Mouse (Mus musculus) adrenal gland (tissue): ENCODE results near the gene Myzap.

Experiments used
- intact Hi-C: fragments of 180-260 bp; cut with DNase I; formaldehyde crosslinking; loops from one replicate; pipeline ENCODE4 v1.15.1; 2025

Gene Myzap

DNA sequence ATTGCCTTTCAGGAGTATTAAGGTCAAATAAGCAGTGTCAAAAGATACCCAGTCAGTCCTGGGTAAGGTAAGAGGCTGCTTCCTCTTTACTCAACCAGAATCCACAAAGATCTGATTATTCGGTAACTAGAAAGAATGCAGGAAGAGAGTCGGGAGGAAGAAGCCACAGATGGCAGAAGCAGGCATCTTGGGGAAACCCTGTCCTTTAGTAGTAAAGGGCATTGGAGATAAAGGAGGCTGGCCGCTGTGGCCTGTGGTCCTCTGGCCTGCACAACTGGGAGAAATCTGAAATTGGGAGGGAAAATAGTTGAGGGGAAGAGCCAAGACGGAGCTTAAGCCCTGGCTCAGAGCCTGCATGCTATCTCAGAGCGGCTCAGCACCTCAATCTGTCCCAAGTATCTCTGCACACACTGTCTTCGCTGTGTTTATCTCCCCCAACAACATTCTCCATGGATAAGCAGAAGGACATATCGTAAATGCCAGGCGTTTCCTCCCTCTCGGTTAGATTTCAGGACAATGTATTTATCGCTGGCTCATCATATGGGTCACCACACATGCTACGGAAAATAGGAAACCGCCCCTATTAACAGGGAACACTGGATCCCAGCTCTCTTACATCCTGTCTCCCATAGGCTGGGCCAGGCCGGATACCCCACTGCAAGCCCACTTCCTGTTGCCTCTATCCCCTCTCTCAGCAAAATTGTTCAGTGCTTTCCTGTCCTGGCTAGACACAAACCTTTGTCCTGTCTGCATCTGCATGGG is 14.3 kb upstream of the Myzap start:
- intact Hi-C loops = no loop called here

GRCm38 (mm10) chr9:71604914-71605635 is 12.9 kb upstream of the Myzap start:
- intact Hi-C loops = no loop called here

- intact Hi-C loops = no loop called here
Measured at GRCm38 (mm10) chr9:71599861-71600260, 7.7 kb upstream of the Myzap start.

DNA sequence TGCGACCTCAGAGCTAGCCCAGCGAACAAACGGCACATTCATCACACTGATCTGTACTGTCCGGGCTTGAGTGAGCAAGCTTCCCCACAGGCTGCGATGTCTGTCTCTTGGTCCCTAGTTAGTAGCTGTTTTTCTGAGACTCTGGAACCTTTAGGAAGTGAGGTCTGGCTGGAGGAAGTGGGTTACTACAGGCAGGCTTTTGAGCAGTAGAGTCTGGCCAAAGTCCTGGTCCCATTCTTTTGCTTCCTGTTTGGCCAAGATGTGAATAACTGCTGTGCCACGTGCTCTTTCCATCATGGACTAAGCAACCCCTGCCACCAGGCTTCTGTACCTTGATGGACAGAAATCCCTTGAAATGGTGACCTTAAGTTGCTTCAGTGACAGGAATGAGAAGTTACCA is 4.7 kb upstream of the Myzap start:
- intact Hi-C loops = no loop called here

GRCm38 (mm10) chr9:71592577-71593285 is 571 bp upstream of the Myzap start:
- intact Hi-C loops = no loop called here

GRCm38 (mm10) chr9:71591106-71591505 is 1.1 kb downstream of the Myzap start:
- intact Hi-C loops = no loop called here

DNA sequence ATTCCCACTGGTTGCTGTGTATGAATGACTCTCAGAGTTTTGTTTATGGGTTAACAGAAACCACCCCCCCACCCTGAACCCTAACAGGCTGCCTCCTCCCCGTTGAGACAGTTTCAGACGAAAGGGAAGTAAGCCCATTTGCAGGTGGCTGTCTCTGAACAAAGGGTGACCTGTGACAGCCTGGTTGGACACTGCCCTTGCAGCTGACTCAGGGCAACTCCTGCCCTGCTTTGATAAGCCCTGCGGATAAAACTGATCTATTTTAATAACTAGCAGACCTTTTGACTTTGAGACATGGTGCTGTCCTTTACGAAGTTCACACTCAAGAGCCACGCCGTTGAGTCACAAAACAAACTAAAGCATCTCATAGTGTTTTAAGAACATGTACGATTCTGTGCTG is 2.4 kb downstream of the Myzap start:
- intact Hi-C loops = loop anchor here (5.0 kb wide), 1 partner anchor 37 kb away; no protein-coding TSS in a partner anchor

DNA sequence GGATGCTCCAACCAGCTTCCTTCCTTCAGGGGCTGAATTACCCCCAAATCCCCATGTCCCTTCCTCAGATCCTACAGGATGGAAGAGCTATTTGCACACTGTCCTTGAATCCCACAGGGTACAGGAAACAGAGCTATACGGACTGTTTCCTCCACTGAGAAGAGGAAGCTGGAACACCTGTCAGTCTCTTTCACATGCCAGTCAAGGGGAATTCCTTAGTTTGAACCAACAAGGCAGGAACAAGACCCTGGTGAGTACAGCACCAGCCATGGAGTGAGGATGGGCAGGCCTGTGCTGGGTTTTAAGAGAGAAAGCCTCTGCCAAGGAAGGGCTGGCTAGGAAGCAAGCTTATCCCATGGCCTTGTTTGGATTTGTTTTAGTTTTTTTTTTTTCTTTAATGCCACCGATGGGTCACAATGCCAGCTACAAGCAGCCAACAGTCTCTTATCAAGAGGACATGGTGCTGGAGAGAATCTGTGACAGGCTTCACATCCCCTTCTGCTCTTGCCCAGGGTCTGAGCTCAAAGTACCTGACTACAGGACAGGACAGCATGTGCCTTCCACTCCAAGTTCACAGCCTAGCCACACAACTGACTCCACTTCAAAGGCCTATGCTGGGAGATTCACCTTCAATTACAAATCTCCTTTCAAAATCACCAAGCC is 3.1 kb downstream of the Myzap start:
- intact Hi-C loops = loop anchor here (5.0 kb wide), 1 partner anchor 37 kb away; no protein-coding TSS in a partner anchor

DNA sequence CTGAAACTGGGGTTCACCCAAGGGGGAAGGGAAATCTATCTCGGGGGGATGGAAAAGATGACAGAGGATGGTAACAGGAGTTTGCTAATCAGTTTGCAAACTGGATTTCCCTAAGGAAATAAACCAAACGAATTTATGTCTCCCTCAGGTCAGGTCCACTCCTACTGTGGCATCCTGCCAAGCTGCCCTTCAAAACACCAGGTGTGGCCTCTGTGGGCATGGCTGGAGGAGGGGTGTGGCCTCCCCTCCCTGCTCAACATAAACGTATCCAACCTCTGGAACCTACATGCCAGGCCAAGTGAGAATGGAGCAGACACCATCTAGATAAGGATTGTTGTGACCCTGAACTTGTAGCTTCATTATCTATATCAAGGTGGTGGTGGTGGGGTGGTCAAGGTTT is 5.8 kb downstream of the Myzap start:
- intact Hi-C loops = loop anchor here (5.0 kb wide), 1 partner anchor 34 kb away; no protein-coding TSS in a partner anchor

- intact Hi-C loops = no loop called here
Measured at GRCm38 (mm10) chr9:71582771-71583170, 9.4 kb downstream of the Myzap start.

- intact Hi-C loops = no loop called here
Measured at GRCm38 (mm10) chr9:71578896-71579564, 13.1 kb downstream of the Myzap start.

GRCm38 (mm10) chr9:71574440-71574839 is 17.7 kb downstream of the Myzap start:
- intact Hi-C loops = no loop called here

DNA sequence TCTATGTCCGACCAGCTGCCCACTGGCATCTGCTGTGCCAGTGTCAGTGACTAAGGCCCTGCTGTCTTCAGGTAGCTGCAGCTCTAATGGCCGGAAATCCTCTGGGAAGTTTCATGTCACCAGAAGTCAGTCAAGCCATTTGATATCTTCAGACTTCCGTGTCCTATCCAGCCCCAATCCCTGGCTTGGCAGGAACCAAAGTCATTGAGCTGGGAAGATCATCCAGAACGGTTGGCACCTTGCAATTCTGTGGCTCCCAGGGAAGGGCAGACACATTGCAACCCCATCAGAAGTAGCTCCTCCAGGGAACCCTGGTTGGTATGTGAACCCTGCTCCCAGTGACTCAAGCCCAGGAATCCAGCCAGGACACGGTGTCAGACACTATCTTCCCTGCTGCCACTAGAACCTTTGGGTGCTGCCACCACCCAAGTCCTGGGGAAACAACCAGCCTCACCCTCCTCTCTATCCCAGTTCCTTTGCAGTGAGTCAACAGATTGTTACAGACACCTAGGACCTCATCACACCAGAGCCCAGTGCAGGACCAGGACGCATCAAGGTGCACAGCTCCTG is 18.3 kb downstream of the Myzap start:
- intact Hi-C loops = no loop called here

- intact Hi-C loops = no loop called here
Measured at GRCm38 (mm10) chr9:71571150-71571633, 21.0 kb downstream of the Myzap start.

DNA sequence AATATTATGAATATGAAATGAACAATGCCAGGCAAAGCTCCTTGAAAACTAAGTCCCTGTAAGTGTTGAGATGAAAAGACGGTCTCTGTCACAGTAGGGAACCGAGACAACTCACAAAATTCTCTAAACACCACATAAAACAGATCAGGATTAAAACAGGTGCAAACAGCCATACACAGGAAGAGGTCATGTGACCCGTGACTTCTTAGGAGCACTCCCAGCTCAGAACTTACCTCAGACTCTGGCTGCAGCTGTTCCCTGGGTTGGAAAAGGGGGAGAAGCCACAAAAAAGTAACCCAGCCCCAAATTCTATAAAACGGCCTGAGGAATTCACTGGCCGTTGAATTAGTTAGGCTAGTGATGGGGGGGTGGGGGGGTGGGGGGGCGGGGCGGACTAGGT is 22.0 kb downstream of the Myzap start:
- intact Hi-C loops = no loop called here

- intact Hi-C loops = no loop called here
Measured at GRCm38 (mm10) chr9:71568323-71568942, 23.7 kb downstream of the Myzap start.

DNA sequence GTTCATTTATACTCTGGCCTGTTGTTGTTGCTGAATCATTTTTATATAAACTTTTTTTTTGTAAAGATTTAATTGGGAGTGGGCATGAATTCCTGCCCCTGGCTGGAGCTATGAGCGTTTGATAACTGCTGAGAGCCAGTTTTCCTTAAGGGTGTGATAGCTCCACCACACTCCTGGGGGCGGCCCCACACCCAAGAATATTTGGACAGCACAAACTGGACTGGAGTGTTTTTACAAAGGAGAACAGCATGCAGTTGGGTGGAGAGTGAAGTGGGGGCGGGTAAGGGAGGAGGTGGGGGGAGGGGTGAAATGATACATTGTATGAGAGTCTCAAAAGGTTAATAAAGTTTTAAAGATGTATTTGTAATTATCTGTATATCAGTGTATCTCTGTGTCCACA is 24.8 kb downstream of the Myzap start:
- intact Hi-C loops = no loop called here

GRCm38 (mm10) chr9:71566763-71567162 is 25.4 kb downstream of the Myzap start:
- intact Hi-C loops = no loop called here

DNA sequence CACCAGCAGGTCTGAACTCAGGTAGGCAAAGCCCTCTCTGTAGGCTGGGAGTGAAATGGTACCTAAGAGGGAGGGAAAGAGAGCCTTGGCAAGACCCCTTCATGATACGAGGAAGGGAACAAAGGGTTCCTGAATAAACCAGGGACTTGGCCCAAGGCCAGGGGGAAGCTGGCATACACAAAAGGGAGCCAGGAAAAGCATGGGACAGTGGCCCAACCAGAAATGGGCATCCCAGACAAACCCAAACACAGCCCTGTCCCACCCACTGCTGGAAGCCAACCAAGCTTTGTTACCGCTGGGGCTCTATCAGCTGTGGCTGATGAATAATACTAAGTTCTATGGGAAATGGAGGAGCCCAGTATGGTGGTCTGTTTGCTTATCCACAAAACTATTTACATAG is 34.4 kb downstream of the Myzap start:
- intact Hi-C loops = no loop called here

DNA sequence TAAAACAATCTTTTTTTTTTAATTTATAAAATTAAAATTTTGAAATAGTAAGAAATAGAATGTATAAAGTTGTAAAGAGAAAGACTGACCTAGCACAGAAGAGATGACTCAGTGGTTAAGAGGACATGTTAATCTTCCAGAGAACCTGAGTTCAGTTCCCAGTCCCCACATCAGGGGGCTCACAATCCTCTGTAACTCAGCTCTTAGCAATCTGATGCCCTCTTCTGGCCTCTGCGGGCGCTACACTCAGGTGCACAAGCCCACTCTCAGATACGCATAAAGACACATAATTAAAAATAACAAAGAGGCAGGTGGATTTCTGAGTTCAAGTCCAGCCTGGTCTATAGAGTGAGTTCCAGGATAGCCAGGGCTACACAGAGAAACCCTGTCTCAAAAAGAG is 38.2 kb downstream of the Myzap start:
- intact Hi-C loops = loop anchor here (5.0 kb wide), 1 partner anchor 33 kb away; no protein-coding TSS in a partner anchor
